Mouse (Mus musculus) intestine, postnatal 0 days (tissue): ENCODE measurements around the gene Atf6. TPM values are rescaled to one million over a fixed set of nuclear protein-coding genes. Genes with fewer than 3 reads are reported as not detected.

Experiments used
- ATAC-seq: fragments of 200-750 bp; cut with Nextera tagmentation; 2 replicates; pipeline ENCODE4 v1.8.0; 2017; ENCODE audit warnings: mild to moderate bottlenecking, moderate TSS enrichment, moderate library complexity
- H3K27ac ChIP-seq: fragments of 300-500 bp; sonication (generic); 2 replicates; pipeline ENCODE4 v1.5.1; 2014; ENCODE audit warnings: mild to moderate bottlenecking, low read depth, low read length, moderate library complexity
- H3K27me3 ChIP-seq: fragments of 300-500 bp; sonication (generic); replicated peaks from 2 replicates; pipeline ENCODE4 v1.6.1; 2014; ENCODE audit warnings: low read length, mixed read lengths; ENCODE audit not compliant: control insufficient read depth, insufficient read depth
- H3K36me3 ChIP-seq: fragments of 300-500 bp; sonication (generic); 2 replicates; pipeline ENCODE4 v1.6.1; 2014; ENCODE audit warnings: mild to moderate bottlenecking, moderate library complexity; ENCODE audit not compliant: control insufficient read depth, insufficient read depth
- H3K4me1 ChIP-seq: fragments of 300-500 bp; sonication (generic); replicated peaks from 2 replicates; pipeline ENCODE4 v1.6.1; 2014; ENCODE audit warnings: antibody characterized with exemption, low read length, mixed read lengths; ENCODE audit not compliant: control insufficient read depth, insufficient read depth
- H3K4me2 ChIP-seq: fragments of 300-500 bp; sonication (generic); replicated peaks from 2 replicates; pipeline ENCODE4 v1.6.1; 2014; ENCODE audit warnings: low read depth, mild to moderate bottlenecking, moderate library complexity
- H3K4me3 ChIP-seq: fragments of 300-500 bp; sonication (generic); 2 replicates; pipeline ENCODE4 v1.5.1; 2014; ENCODE audit warnings: low read depth, low read length
- H3K9ac ChIP-seq: fragments of 300-500 bp; sonication (generic); 2 replicates; pipeline ENCODE4 v1.6.1; 2014; ENCODE audit warnings: mild to moderate bottlenecking, low read depth, low read length
- H3K9me3 ChIP-seq: fragments of 300-500 bp; sonication (generic); 2 replicates; pipeline ENCODE4 v1.6.1; 2016; ENCODE audit warnings: mixed run types; ENCODE audit not compliant: control insufficient read depth
- CTCF ChIP-seq: sonication (generic); IDR thresholded peaks from 2 replicates; pipeline ENCODE4 v1.5.1; 2016; ENCODE audit warnings: low read depth, mild to moderate bottlenecking, control low read depth, antibody characterized with exemption, moderate library complexity
- WGBS: fragments of 180-500 bp; shearing (Covaris S2); extraction: QIAGEN DNeasy Blood & Tissue Kit; methylation state at CpG from one replicate; pipeline ENCODE4 v1.1.7; 2014; 5-methylcytosine and 5-hydroxymethylcytosine counted together
- polyA plus RNA-seq: library from polyadenylated mRNA; unstranded; fragments of >200 nt; fragmentation: Nextera tagmentation; extraction: Ambion mirVana; gene quantifications from 2 replicates; pipeline ENCODE4 v1.2.1, GENCODE M21; 2015

Atf6 gene
- polyA plus RNA-seq, 1 experiment from 2014 or later: 5.4 TPM

DNA sequence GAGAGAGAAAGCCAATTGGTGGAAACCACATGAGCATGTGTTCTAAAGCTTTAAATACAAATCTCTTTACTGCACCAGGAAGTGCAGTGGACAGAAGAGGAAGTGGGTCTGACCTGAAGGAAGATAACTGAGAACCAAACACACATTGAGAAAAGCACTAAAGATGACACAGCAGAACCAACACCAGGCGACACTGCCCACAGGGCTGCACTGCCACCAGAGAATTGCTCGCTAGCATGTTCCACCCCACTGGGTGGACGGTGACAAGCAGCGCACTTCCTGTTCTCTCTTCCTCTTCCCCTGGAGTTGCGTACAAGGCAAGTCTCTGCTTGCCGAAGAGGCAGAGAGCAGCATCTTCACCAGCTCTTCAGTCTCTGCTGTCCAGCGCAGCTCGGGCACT lies 158.1 kb downstream of the Atf6 start:
- no peak for ATAC-seq
- Histone ChIP-seq H3K4me2 (no peak overlapping the region), H3K36me3 (peaks cover 9% of the 10 kb centered on the region; the same call in 1 of the 2 replicates), H3K27me3 (no peaks in the 10 kb centered on the region), H3K9ac (no peak overlapping the region), H3K4me1 (no peaks in the 10 kb centered on the region), H3K9me3 (no peaks in the 10 kb centered on the region), H3K27ac (no peak overlapping the region), H3K4me3 (no peak overlapping the region)
- no peak for TF ChIP-seq CTCF
- WGBS: 86% methylated on average over 8 of the region's 8 CpGs

DNA sequence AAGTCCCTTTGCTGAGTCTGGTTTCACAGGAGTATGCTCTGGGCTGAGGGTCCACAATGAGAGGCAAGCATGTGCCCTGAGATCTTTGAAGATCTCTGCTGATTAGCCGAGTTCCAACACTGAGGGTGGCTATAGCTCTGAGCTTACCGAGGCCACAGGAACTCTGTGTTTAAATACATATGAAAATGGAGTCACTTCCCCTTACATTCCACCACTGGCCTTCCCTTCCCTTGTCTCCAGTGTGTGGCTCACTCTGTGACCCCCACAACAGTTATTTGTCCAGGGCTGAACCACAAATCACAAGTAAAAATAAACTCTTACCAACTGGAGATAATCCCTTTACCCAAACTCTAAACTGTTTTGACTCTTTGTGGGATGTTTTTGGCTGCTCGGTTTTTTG lies 158.5 kb downstream of the Atf6 start:
- Histone ChIP-seq H3K4me3 (no peak overlapping the region), H3K9me3 (no peaks in the 10 kb centered on the region), H3K27ac (no peak overlapping the region), H3K9ac (no peak overlapping the region), H3K27me3 (no peaks in the 10 kb centered on the region), H3K4me1 (no peaks in the 10 kb centered on the region), H3K4me2 (no peak overlapping the region), H3K36me3 (peaks cover 9% of the 10 kb centered on the region; the same call in 1 of the 2 replicates)
- TF ChIP-seq CTCF: no peak
- 74% methylated on average over 3 of the region's 3 CpGs for WGBS
- no peak for ATAC-seq

DNA sequence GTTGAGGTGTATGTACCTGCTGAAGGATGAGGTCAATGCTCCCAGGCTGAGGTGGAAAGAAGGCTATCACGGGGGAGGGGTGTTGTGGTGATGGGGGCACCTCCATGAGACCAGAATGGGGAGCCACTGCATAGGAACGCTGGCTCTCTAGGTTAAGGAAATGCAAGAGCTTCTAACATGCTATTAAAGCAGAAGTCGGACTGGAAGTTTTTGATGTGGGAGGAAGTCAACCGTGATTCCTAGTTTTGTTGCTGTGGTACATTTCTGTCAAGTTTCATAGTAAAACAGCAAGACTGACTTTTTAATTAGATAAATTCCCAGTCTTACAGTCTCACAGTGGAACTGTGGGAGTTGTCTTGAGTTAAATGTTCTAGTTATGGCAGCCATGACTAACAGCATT lies 161.5 kb downstream of the Atf6 start:
- Histone ChIP-seq H3K36me3 (peaks cover 9% of the 10 kb centered on the region; the same call in 1 of the 2 replicates), H3K9me3 (no peaks in the 10 kb centered on the region), H3K4me3 (no peak overlapping the region), H3K4me2 (no peak overlapping the region), H3K9ac (no peak overlapping the region), H3K27ac (no peak overlapping the region), H3K27me3 (no peaks in the 10 kb centered on the region), H3K4me1 (no peaks in the 10 kb centered on the region)
- no peak for TF ChIP-seq CTCF
- no peak for ATAC-seq
- 93% methylated on average over 4 of the region's 4 CpGs for WGBS

DNA sequence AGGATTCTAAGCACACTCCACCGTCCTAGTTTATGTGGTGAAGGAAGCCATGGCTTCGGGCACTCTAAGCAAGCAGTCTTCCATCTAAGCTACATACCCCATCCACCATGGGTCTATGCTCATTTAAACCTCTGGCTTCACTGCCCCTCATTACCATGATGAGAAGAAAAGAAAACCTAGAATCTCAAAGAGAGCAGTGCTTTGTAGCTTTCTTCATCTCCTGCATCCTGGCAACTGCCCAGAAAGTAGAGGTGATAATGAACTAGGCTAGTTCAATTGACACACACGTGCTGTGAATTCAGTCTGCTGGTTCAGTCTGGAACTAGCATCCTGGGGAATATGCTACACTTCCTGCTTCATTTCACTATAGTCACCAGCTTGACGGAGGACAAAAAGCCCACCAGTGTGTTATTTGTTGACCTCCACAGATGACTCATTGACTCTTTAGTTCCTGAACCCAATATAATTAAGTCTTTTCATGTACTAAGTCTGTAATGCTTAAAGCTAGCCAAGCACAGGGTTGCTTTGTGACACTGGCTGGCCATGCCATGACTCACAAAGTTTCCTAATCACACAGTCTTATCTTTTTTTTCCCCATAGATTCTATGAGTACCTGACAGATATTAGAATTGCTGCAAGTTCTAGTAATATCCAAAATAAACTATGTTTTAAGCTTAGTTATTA lies 162.5 kb downstream of the Atf6 start:
- no peak overlapping the region for H3K4me3 ChIP-seq
- no peak overlapping the region for H3K9ac ChIP-seq
- no peak for TF ChIP-seq CTCF
- H3K9me3 ChIP-seq: no peaks in the 10 kb centered on the region
- WGBS: 73% methylated on average over 4 of the region's 4 CpGs
- no peak for ATAC-seq
- no peak overlapping the region for H3K4me2 ChIP-seq
- H3K27me3 ChIP-seq: no peaks in the 10 kb centered on the region
- H3K27ac ChIP-seq: no peak overlapping the region
- H3K36me3 ChIP-seq: peaks cover 9% of the 10 kb centered on the region; the same call in 1 of the 2 replicates
- H3K4me1 ChIP-seq: no peaks in the 10 kb centered on the region

DNA sequence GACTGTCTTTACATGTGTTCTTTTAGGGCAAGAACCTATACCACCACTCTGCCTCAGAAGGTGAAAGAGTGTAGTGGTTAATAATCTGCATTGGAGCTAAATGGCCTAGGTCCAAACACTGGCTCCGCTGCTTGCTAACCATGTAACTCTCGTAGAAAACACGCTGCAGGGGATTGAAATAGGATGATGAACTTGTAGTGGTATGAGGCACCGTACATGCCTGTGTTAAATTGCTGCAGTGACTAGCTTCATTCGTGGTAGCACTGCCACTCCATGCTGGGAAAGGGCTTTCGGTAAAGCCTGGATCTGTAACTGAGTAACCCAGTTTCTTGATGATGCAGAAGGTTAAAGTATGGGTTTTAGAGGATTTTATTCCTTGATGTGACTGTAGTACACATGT lies 163.5 kb downstream of the Atf6 start:
- H3K4me2 ChIP-seq: no peak overlapping the region
- H3K4me3 ChIP-seq: no peak overlapping the region
- H3K9me3 ChIP-seq: no peaks in the 10 kb centered on the region
- no peak for ATAC-seq
- H3K36me3 ChIP-seq: peaks cover 9% of the 10 kb centered on the region; the same call in 1 of the 2 replicates
- no peaks in the 10 kb centered on the region for H3K4me1 ChIP-seq
- H3K27ac ChIP-seq: no peak overlapping the region
- H3K27me3 ChIP-seq: no peaks in the 10 kb centered on the region
- TF ChIP-seq CTCF: no peak
- H3K9ac ChIP-seq: no peak overlapping the region
- WGBS: 91% methylated on average over 6 of the region's 6 CpGs

DNA sequence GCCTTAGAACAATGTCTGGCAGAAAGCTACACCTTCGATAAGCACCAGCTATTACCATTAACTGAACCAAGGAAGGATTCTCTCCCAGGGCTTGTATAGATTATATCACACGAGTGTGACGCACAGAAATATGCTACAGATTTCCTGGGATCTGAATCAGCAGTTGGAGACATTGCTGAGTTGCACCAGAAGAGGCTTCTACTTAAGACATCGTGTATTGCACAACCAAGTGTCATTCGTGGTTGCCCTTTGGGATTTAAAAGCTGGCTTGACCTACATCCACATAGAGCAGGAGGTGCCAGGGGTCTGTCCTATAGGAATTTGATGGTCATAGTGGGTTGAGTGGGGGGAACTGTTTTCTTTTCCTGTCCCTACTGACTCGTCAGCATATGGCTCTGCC lies 164.6 kb downstream of the Atf6 start:
- Histone ChIP-seq H3K27me3 (no peaks in the 10 kb centered on the region), H3K4me3 (no peak overlapping the region), H3K36me3 (peaks cover 4% of the 10 kb centered on the region; the same call in 1 of the 2 replicates), H3K4me1 (no peaks in the 10 kb centered on the region), H3K4me2 (no peak overlapping the region), H3K9ac (no peak overlapping the region), H3K27ac (no peak overlapping the region), H3K9me3 (no peaks in the 10 kb centered on the region)
- WGBS: 67% methylated on average over 6 of the region's 6 CpGs
- no peak for ATAC-seq
- TF ChIP-seq CTCF: no peak
